22 mouse cellular contexts compared by ENCODE assay signal in genomic region chr17:7238766-7239165, GRCm38 (mm10).
DNase-seq lines count a peak whose midpoint lies in the region; ATAC-seq and TF ChIP-seq lines count a peak whose summit lies in the region.
"Had no signal": no experiment of that assay in that cellular context is flagged by ENCODE, and none has a peak within 500 bp of the region (broad histone marks: within the 10 kb centered on the region; RNA-seq: fewer than 3 reads in every experiment).

No protein-coding gene starts in this region.

- no peak for TF ChIP-seq EP300 in heart, adult 2 months (IDR thresholded peaks at IDR 0.05; ENCODE audit: insufficient read depth, low read depth, low read length)
- TF ChIP-seq EP300 in lung, postnatal 0 days (IDR thresholded peaks at IDR 0.05), result no peak

- no peaks in the 10 kb centered on the region for H3K27me3 ChIP-seq in heart, adult 2 months (ENCODE audit: control insufficient read depth, insufficient read depth, low read length)
- H3K27me3 ChIP-seq in lung, postnatal 0 days (replicated peaks; ENCODE audit: insufficient read depth, low read length), result no peaks in the 10 kb centered on the region
- H3K27me3 ChIP-seq: forebrain, embryonic 12.5 days; hindbrain, embryonic 13.5 days; limb, embryonic 12.5 days; neural tube, embryonic 13.5 days had no signal

- peak; percentile 81 for DNase-seq in heart, adult 11 months
- DNase-seq in heart, adult 2 months, result no peak
- DNase-seq in A20 (ENCODE audit: low read depth, low spot score), result peak; percentile 16
- peak; percentile 80 for DNase-seq in R1 (ENCODE audit: low read depth, low spot score)
- DNase-seq in lung, postnatal 0 days (ENCODE audit: low spot score), result no peak
- DNase-seq in cerebellum, adult 9-11 months, result no peak
- no peak for DNase-seq in cerebellum, postnatal 10 days
- DNase-seq: adrenal gland, postnatal 25 days; B cell, adult 2 months; cerebellum, postnatal 14 days; gastrocnemius, postnatal 25 days; heart, postnatal 14 days; layer of hippocampus, adult 9-11 months; right cerebral cortex, postnatal 4 days had no signal

- intact Hi-C loops in heart, adult 2 months (cut with DNase I), result no loop called here

- H3K36me3 ChIP-seq in heart, adult 2 months (ENCODE audit: control insufficient read depth, insufficient read depth, low read length), result no peaks in the 10 kb centered on the region
- no peaks in the 10 kb centered on the region for H3K36me3 ChIP-seq in lung, postnatal 0 days (ENCODE audit: insufficient read depth, low read length)
- H3K36me3 ChIP-seq: forebrain, embryonic 12.5 days had no signal

- WGBS in heart, adult 2 months, result 72% methylated on average over 4 of the region's 4 CpGs
- WGBS in lung, postnatal 0 days, result 66% methylated on average over 4 of the region's 4 CpGs

- no peaks in the 10 kb centered on the region for H3K9me3 ChIP-seq in lung, postnatal 0 days (ENCODE audit: low read length)
- H3K9me3 ChIP-seq: forebrain, embryonic 12.5 days; hindbrain, embryonic 13.5 days; limb, embryonic 12.5 days; neural tube, embryonic 13.5 days had no signal

- H3K4me2 ChIP-seq in lung, postnatal 0 days (replicated peaks; ENCODE audit: low read depth, low read length), result no peak overlapping the region
- H3K4me2 ChIP-seq: forebrain, embryonic 12.5 days; heart, embryonic 11.5 days; hindbrain, embryonic 13.5 days; limb, embryonic 12.5 days; neural tube, embryonic 13.5 days had no signal

- TF ChIP-seq POLR2A in heart, adult 2 months (IDR thresholded peaks at IDR 0.05; ENCODE audit: insufficient read depth, low read depth, low read length), result no peak

- H3K4me3 ChIP-seq in heart, adult 2 months, result no peak overlapping the region
- H3K4me3 ChIP-seq in lung, postnatal 0 days (ENCODE audit: low read depth, low read length), result no peak overlapping the region
- H3K4me3 ChIP-seq: forebrain, embryonic 12.5 days; hindbrain, embryonic 13.5 days; limb, embryonic 12.5 days; neural tube, embryonic 13.5 days had no signal

- H3K9ac ChIP-seq in heart, adult 2 months (ENCODE audit: low read depth, low read length), result no peak overlapping the region
- H3K9ac ChIP-seq in lung, postnatal 0 days (replicated peaks; ENCODE audit: low read depth), result no peak overlapping the region
- H3K9ac ChIP-seq: forebrain, embryonic 12.5 days; hindbrain, embryonic 13.5 days; limb, embryonic 12.5 days; liver, embryonic 14.5 days; neural tube, embryonic 13.5 days had no signal

- H3K79me2 ChIP-seq in heart, adult 2 months (replicated peaks; ENCODE audit: control insufficient read depth, insufficient read depth, low read length), result no peaks in the 10 kb centered on the region

- H3K27ac ChIP-seq in heart, adult 2 months, result no peak overlapping the region
- no peak overlapping the region for H3K27ac ChIP-seq in lung, postnatal 0 days (ENCODE audit: low read length)
- H3K27ac ChIP-seq: forebrain, embryonic 12.5 days; hindbrain, embryonic 13.5 days; limb, embryonic 12.5 days; liver, embryonic 14.5 days; neural tube, embryonic 13.5 days had no signal

- TF ChIP-seq CTCF in heart, adult 2 months (IDR thresholded peaks at IDR 0.05), result no peak
- TF ChIP-seq CTCF in lung, postnatal 0 days (IDR thresholded peaks at IDR 0.05), result no peak

- peak; percentile 32; the same call in 1 of the 2 replicates for ATAC-seq in neutrophil, adult 5-6 weeks (ENCODE audit: extremely low read depth, insufficient number of reproducible peaks, low FRiP score, poor library complexity, severe bottlenecking)
- ATAC-seq in lung, postnatal 0 days, result no peak
- ATAC-seq: intestine, embryonic 16.5 days had no signal

- no peaks in the 10 kb centered on the region for H3K4me1 ChIP-seq in heart, adult 2 months (ENCODE audit: control insufficient read depth, insufficient read depth, low read length)
- H3K4me1 ChIP-seq in lung, postnatal 0 days (ENCODE audit: insufficient read depth, low read depth, low read length), result no peaks in the 10 kb centered on the region
- H3K4me1 ChIP-seq: hindbrain, embryonic 13.5 days; limb, embryonic 12.5 days; neural tube, embryonic 13.5 days had no signal

Comparison
In these comparisons a context has a peak if more than half of its experiments do, and no peak if none do; other contexts are left out.
1. DNase-seq: peak in heart, adult 11 months (single experiment), A20 (single experiment) and R1 (single experiment); none in heart, adult 2 months (0 of 2), lung, postnatal 0 days (single experiment), cerebellum, adult 9-11 months (single experiment) and cerebellum, postnatal 10 days (0 of 2).